15 mouse cellular contexts compared by ENCODE assay signal in genomic region chr2:61136926-61137325, GRCm38 (mm10).
A peak's percentile ranks its signal among the peaks of the same experiment; 100 is the strongest.
DNase-seq lines count a peak whose midpoint lies in the region; ATAC-seq and TF ChIP-seq lines count a peak whose summit lies in the region.
"Had no signal": no experiment of that assay in that cellular context is flagged by ENCODE, and none has a peak within 500 bp of the region (broad histone marks: within the 10 kb centered on the region; RNA-seq: fewer than 3 reads in every experiment).

No protein-coding gene starts in this region.

- 0% methylated on average over 1 of the region's 1 CpGs for WGBS in kidney, postnatal 0 days

- no peaks in the 10 kb centered on the region for H3K36me3 ChIP-seq in kidney, postnatal 0 days (ENCODE audit: insufficient read depth, low read length)
- H3K36me3 ChIP-seq: liver, embryonic 15.5 days; neural tube, embryonic 15.5 days had no signal

- H3K4me3 ChIP-seq in kidney, postnatal 0 days (replicated peaks; ENCODE audit: low read depth, low read length), result no peak overlapping the region
- H3K4me3 ChIP-seq: liver, embryonic 15.5 days; neural tube, embryonic 15.5 days had no signal

- no peak for TF ChIP-seq CTCF in kidney, postnatal 0 days (IDR thresholded peaks at IDR 0.05; ENCODE audit: low read depth)

- no peak overlapping the region for H3K4me2 ChIP-seq in kidney, postnatal 0 days (ENCODE audit: low read length)
- H3K4me2 ChIP-seq: liver, embryonic 15.5 days; neural tube, embryonic 15.5 days had no signal

- no peaks in the 10 kb centered on the region for H3K27me3 ChIP-seq in kidney, postnatal 0 days (ENCODE audit: insufficient read depth, low read length)
- H3K27me3 ChIP-seq: liver, embryonic 15.5 days; neural tube, embryonic 15.5 days had no signal

- ATAC-seq in kidney, postnatal 0 days (replicated peaks; ENCODE audit: low FRiP score, low read depth), result 0 out of 2 replicates have a peak, but pooled peaks have one; percentile 27
- ATAC-seq in megakaryocyte progenitor cell, adult 5-6 weeks (replicated peaks; ENCODE audit: poor library complexity), result peak; percentile 91
- ATAC-seq: midbrain, embryonic 16.5 days had no signal

- peak; percentile 17 for DNase-seq in adrenal gland, adult 2 months
- DNase-seq in adrenal gland, postnatal 25 days, result no peak
- DNase-seq in kidney, postnatal 0 days (ENCODE audit: low spot score), result peak; percentile 24
- no peak for DNase-seq in kidney, postnatal 36 days
- DNase-seq in fibroblast of lung, adult 2 months (ENCODE audit: low read depth), result peak; percentile 13
- no peak for DNase-seq in layer of hippocampus, adult 18-20 months (ENCODE audit: low spot score in 2 of 2)
- DNase-seq in layer of hippocampus, adult 9-11 months, result no peak
- DNase-seq: cerebellum, postnatal 25 days; left cerebral cortex, postnatal 4 days; right cerebral cortex, postnatal 14 days; thymus, postnatal 14 days had no signal

- H3K4me1 ChIP-seq in kidney, postnatal 0 days (replicated peaks; ENCODE audit: insufficient read depth, low read length), result no peaks in the 10 kb centered on the region
- H3K4me1 ChIP-seq: liver, embryonic 15.5 days; neural tube, embryonic 15.5 days had no signal

- no peak overlapping the region for H3K9ac ChIP-seq in kidney, postnatal 0 days (ENCODE audit: low read depth, low read length)
- H3K9ac ChIP-seq: liver, embryonic 15.5 days; neural tube, embryonic 15.5 days had no signal

- H3K27ac ChIP-seq in kidney, postnatal 0 days, result no peak overlapping the region
- H3K27ac ChIP-seq: liver, embryonic 15.5 days; neural tube, embryonic 15.5 days had no signal

- H3K9me3 ChIP-seq in kidney, postnatal 0 days (replicated peaks; ENCODE audit: low read length), result no peaks in the 10 kb centered on the region
- H3K9me3 ChIP-seq: liver, embryonic 15.5 days; neural tube, embryonic 15.5 days had no signal

Comparison
In these comparisons a context has a peak if more than half of its experiments do, and no peak if none do; other contexts are left out.
1. DNase-seq: peak in adrenal gland, adult 2 months (single experiment), kidney, postnatal 0 days (single experiment) and fibroblast of lung, adult 2 months (single experiment); none in adrenal gland, postnatal 25 days (single experiment), kidney, postnatal 36 days (0 of 2), layer of hippocampus, adult 18-20 months (0 of 2) and layer of hippocampus, adult 9-11 months (single experiment).